Mouse (Mus musculus): ENCODE measurements around the gene Vmn2r18.

The Vmn2r18 gene

GRCm38 (mm10) chr5:151605921-151606320 lies at the start of gene Vmn2r18:
Vmn2r18 (minus strand) TSS chr5:151606021.
- in situ Hi-C loops (cut with MboI; ENCODE audit: low pct_unique_long_range_greater_than_20kb in 1 of 2, low sequenced_read_pairs in 2 of 2, unreplicated experiment in 1 of 2), result no loop called here

DNA sequence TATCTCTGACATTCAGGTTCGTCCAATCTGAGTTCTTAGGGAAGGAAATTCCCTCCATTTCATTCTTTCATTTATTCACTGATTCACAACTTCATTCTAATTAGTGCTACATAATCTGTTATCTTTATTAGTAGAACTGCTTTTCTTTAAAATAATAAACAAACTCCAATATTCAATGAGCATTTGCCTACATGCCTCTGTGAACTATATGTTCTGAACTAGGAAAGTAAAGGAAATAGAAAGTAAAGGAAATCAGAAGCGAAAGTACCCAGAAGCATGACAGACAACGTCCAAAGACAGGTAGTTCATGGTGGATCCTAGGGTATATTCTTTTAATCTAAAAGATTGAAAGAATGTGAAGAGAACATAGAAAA lies 45.6 kb upstream of the Vmn2r18 start:
- in situ Hi-C loops (cut with MboI; ENCODE audit: low pct_unique_long_range_greater_than_20kb in 1 of 2, low sequenced_read_pairs in 2 of 2, unreplicated experiment in 1 of 2), result no loop called here

DNA sequence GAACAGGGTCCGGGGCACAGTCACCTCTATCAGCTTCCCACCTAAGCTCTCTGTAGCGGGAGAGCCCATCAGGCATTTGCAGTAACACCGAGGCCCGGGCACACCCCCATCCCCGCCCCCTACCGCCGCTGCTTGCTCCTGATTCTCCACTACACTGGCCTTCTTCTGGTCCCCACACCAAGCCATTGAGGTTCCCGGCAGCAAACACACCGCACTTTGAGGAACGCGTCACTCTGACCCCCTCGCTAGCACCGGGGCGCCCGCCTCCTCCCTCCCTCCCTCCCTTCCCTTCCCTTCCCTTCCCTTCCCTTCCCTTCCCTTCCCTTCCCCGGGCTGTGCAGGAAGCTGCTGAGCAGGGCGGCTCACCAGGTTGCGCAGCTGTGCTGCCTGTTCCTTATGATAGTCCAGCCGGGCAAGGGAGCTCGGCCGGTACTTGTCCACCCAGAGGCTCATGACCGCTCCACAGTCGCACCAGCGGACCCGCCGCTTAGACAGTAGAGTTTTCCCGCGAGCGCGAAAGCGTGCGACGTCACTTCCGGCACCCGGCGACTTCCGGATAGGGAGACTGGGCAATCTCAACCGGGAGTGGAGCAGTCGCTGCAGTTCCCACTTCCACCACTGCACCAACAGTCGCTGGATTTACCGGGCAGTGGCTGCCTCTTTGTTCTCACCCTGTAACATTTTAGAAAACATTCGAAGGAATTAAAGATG lies 45.0 kb upstream of the Vmn2r18 start, which contains the start of gene Rfc3:
Gene Rfc3, minus strand, starts transcription at position 543 of the 711 bp plus-strand sequence.
- in situ Hi-C loops (cut with MboI; ENCODE audit: low pct_unique_long_range_greater_than_20kb in 1 of 2, low sequenced_read_pairs in 2 of 2, unreplicated experiment in 1 of 2), result no loop called here

GRCm38 (mm10) chr5:151644845-151645244 lies 39.0 kb upstream of the Vmn2r18 start:
- in situ Hi-C loops (cut with MboI; ENCODE audit: low pct_unique_long_range_greater_than_20kb in 1 of 2, low sequenced_read_pairs in 2 of 2, unreplicated experiment in 1 of 2), result no loop called here

DNA sequence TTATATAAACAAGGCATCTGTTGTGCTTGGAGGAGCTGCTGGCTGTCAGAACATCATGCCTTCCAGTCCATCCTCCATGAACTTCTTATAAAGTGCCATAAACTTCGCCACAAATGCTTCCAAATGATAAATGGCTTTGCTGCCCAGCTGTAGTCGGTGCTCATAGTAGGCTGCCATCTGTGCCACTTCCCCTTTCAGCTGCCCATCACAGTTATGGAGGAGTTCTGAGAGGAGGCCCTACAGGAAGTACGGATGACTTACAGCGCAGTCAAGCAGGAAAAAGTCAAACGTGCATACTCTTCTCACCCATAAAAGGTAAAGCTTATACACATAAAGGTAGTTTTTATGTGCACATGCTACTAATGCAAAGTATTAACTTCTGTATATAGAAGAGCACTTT lies 37.0 kb upstream of the Vmn2r18 start:
- in situ Hi-C loops (cut with MboI; ENCODE audit: low pct_unique_long_range_greater_than_20kb in 1 of 2, low sequenced_read_pairs in 2 of 2, unreplicated experiment in 1 of 2), result no loop called here

DNA sequence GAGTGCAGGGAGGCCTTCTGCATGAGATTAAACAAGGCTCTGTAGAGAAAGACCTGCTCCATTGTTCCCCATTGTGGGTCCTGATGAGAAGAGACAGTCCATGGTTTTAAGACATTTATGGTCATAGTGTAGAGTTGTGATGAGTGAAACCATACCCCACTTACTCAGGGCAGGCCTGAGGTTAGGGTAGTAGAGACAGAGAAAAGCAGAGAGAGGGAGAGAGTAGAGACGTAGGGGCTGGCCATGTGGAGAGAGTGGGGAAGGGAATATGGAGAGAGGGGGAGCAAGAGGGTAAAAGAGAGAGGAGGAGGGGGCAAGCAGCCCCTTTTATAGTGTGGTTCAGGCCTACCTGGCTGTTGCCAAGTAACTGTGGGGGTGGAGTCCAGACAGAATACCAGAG lies 36.3 kb upstream of the Vmn2r18 start:
- in situ Hi-C loops (cut with MboI; ENCODE audit: low pct_unique_long_range_greater_than_20kb in 1 of 2, low sequenced_read_pairs in 2 of 2, unreplicated experiment in 1 of 2), result no loop called here

GRCm38 (mm10) chr5:151601696-151602095 lies 4.1 kb downstream of the Vmn2r18 start:
- in situ Hi-C loops (cut with MboI; ENCODE audit: low pct_unique_long_range_greater_than_20kb in 1 of 2, low sequenced_read_pairs in 2 of 2, unreplicated experiment in 1 of 2), result no loop called here

Measured in mouse embryonic stem cell (cell line).